Mouse (Mus musculus): ENCODE results near the gene Fam229b. TPM values are rescaled to one million over a fixed set of nuclear protein-coding genes. Genes with fewer than 3 reads are reported as not detected.

Gene Fam229b
- polyA plus RNA-seq, 1 experiment from 2014 or later, result 28.0 TPM

DNA sequence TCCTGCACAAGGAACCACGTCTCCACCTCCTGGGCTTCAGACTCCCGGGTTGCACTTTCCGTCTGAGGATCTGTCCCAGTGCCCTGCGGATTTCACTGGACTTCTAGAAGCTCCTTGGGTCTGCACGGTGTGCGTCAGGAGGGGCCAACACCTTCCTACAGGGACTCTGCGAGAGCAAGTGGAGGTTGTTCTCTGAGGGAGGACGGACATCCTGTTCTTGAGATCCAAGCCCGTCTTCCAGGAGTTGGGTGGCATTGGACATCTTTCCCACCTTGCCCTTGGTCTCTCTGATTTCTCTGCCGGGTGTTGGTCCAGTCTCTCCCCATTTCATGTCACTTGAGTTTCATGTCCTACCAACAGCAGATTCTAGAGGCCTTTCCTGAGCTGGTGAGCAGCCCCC is 30.0 kb upstream of the Fam229b start, which contains the start of gene Ccn6:
Gene Ccn6 (minus strand): TSS at position 101 of the 400 bp plus-strand sequence.
- no peak within 1 kb of the TSS for H3K9ac ChIP-seq
- no peak within 1 kb of the TSS for H3K4me3 ChIP-seq
- H3K27me3 ChIP-seq, result no peaks in the 10 kb centered on the region
- H3K9me3 ChIP-seq, result no peaks in the 10 kb centered on the region
- ATAC-seq (ENCODE audit: low FRiP score, low read depth), result no peak
- H3K36me3 ChIP-seq, result no peaks in the 10 kb centered on the region
- WGBS, result 91% methylated on average over 10 of the region's 10 CpGs
- no peak within 1 kb of the TSS for H3K27ac ChIP-seq (replicated peaks)
- no peak within 1 kb of the TSS for H3K4me2 ChIP-seq
- H3K4me1 ChIP-seq (replicated peaks), result peaks cover 20% of the 10 kb centered on the region

DNA sequence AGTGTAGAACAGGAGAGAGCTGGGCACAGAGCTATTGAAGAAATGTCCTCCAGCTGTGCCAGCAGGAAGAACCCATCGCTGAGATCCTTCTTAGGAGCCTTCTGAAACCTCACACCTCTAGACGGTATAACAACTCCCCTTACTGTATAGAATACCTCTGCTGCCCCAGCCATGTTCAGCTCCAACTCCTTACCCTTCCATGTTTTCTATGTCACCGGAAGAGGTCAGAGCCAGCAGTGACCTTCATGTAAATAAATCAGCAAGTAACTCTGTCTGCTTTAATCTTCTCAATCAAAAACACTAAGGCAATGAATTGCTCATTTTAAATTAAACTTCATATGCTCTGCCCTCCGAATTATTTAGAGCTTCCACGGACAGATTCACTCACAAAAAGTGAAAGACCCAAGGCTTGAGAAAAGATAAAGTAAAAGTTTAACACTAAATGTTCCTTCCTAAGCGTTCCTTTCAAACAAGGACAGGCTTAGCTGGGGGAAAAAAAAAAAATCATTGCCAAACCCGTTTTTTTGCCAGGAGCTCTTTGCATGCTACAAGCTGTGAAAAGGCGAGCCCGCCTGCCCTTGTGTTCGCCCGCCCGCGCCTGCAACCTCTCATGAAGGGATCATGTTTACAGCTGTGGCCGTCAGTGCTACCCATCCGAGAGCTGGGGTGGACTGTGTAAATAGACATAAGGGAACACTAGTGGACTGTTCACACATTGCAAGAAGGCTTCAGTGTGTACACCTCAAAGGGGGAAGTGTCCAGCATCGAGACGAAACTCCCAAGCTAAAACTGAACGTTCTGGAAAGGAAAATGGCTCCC is 29.2 kb upstream of the Fam229b start:
- Histone ChIP-seq H3K9me3 (no peaks in the 10 kb centered on the region), H3K4me2 (no peak overlapping the region), H3K4me3 (no peak overlapping the region), H3K27ac (replicated peaks) (no peak overlapping the region), H3K27me3 (no peaks in the 10 kb centered on the region), H3K36me3 (no peaks in the 10 kb centered on the region), H3K9ac (no peak overlapping the region), H3K4me1 (replicated peaks) (peaks cover 20% of the 10 kb centered on the region)
- WGBS, result 55% methylated on average over 18 of the region's 18 CpGs
- no peak for ATAC-seq (ENCODE audit: low FRiP score, low read depth)

DNA sequence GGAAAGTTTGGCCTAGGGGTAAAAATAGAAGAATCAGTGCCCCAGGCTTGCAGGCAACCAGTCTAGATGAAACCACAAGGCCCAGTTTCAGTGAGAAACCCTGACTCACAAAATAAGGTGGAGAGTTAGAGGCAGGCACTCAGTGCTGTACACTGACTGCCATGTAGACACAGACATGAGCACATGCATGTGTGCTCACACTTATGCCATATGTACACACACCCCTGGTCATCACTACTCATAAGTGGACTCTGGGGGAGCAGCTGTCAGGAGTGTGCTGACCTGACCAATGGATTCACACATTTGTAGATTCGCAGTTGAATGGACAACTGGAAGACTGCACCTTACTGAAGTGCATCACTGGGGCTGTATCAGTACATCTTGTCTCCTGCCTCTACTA is 27.7 kb upstream of the Fam229b start:
- no peak overlapping the region for H3K4me2 ChIP-seq
- H3K9ac ChIP-seq, result no peak overlapping the region
- no peaks in the 10 kb centered on the region for H3K9me3 ChIP-seq
- WGBS, result 100% methylated on average over 1 of the region's 1 CpGs
- H3K4me1 ChIP-seq (replicated peaks), result peaks cover 17% of the 10 kb centered on the region
- no peak for ATAC-seq (ENCODE audit: low FRiP score, low read depth)
- H3K4me3 ChIP-seq, result no peak overlapping the region
- H3K36me3 ChIP-seq, result no peaks in the 10 kb centered on the region
- H3K27me3 ChIP-seq, result no peaks in the 10 kb centered on the region
- H3K27ac ChIP-seq (replicated peaks), result no peak overlapping the region

DNA sequence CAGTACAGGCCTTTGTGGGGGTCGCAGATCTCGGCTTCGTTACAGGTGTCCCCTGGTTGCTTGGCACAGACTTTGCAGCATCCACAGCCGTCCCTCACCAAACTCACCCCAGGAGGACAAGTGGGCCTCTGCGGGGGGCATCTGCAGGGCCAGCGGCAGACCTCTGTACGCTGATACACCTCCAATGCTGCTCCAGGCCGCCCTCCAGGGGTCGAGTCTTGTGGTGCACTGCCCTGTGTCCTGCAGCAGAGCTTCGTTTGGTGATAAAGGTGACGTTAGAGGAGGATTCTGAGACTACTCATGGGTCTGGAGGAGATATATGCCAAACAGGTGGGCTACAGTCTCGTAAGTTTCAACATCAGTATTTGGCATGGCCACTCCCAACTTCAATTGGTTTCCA is 24.6 kb upstream of the Fam229b start:
- no peak overlapping the region for H3K4me2 ChIP-seq
- H3K9ac ChIP-seq, result no peak overlapping the region
- no peak for ATAC-seq (ENCODE audit: low FRiP score, low read depth)
- no peaks in the 10 kb centered on the region for H3K27me3 ChIP-seq
- no peak overlapping the region for H3K27ac ChIP-seq (replicated peaks)
- H3K9me3 ChIP-seq, result no peaks in the 10 kb centered on the region
- H3K4me1 ChIP-seq (replicated peaks), result 0 out of 2 replicates have a peak, but pooled peaks cover 3% of the 10 kb centered on the region
- 55% methylated on average over 12 of the region's 12 CpGs for WGBS
- H3K36me3 ChIP-seq, result no peaks in the 10 kb centered on the region
- H3K4me3 ChIP-seq, result no peak overlapping the region

DNA sequence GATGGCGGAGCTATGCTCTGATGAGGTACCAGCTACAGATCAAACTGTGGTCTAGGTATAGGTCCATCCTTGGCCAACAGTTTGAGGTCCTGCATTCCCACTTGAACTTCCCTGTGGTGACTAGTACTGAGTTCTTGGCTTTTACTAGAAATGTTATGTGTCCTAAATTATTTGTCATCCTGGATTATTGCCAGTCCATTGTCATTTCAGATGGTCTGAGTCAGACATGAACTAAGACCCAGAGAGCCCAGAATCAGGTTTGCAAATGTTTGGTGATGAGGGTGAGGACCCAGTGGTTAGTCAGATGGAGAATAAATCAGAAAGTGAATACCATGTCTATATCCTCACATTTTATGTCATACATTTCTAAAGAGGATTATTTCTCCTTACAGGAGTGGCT is 23.6 kb upstream of the Fam229b start:
- ATAC-seq (ENCODE audit: low FRiP score, low read depth), result no peak
- WGBS, result 100% methylated on average over 1 of the region's 1 CpGs
- Histone ChIP-seq H3K4me3 (no peak overlapping the region), H3K27ac (replicated peaks) (no peak overlapping the region), H3K9ac (no peak overlapping the region), H3K4me2 (no peak overlapping the region), H3K36me3 (no peaks in the 10 kb centered on the region), H3K4me1 (replicated peaks) (no peaks in the 10 kb centered on the region), H3K9me3 (no peaks in the 10 kb centered on the region), H3K27me3 (no peaks in the 10 kb centered on the region)

DNA sequence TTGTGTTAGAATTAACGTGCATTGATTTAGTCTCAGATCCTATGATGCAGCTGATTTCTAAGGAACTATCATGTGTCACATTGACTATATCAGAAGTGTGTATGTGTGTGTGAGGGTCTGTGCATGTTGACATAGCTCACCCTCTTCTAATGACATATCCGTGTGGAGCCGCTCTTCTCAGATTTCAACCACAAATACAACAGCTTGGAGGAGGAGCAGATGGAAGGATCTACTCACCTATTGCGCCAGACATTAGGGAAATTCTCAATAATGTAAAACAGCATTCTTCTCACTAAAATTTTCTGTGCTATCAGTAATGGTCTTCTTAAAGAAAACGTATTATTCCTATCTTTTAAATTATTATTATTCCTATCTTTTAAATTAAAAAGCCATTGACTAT is 23.0 kb upstream of the Fam229b start:
- Histone ChIP-seq H3K4me2 (no peak overlapping the region), H3K27me3 (no peaks in the 10 kb centered on the region), H3K9me3 (no peaks in the 10 kb centered on the region), H3K4me1 (replicated peaks) (no peaks in the 10 kb centered on the region), H3K36me3 (no peaks in the 10 kb centered on the region), H3K9ac (no peak overlapping the region), H3K27ac (replicated peaks) (no peak overlapping the region), H3K4me3 (no peak overlapping the region)
- WGBS, result 90% methylated on average over 5 of the region's 5 CpGs
- ATAC-seq (ENCODE audit: low FRiP score, low read depth), result no peak

DNA sequence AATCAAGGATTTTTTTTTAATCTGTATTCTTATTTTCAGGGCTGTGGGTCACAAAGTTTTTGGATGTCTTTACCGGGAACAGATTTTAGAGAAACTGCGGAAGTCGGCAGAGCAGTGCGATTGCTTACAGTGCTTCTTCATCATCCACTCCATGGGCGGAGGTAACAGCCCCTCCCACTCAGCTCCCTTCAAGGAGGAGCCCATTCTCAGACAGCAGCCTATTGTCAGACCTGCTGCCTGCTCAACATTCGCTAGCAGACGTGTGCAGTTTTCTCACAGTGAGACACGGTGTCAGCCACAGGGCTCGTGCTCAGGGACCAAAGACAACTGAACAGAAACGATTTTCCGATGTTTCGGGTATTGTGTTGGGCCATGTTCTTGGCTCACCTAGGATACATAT is 8.5 kb upstream of the Fam229b start:
- no peak overlapping the region for H3K27ac ChIP-seq (replicated peaks)
- no peak overlapping the region for H3K4me3 ChIP-seq
- no peak overlapping the region for H3K9ac ChIP-seq
- H3K4me2 ChIP-seq, result no peak overlapping the region
- H3K36me3 ChIP-seq, result peaks cover 45% of the 10 kb centered on the region
- no peak for ATAC-seq (ENCODE audit: low FRiP score, low read depth)
- no peaks in the 10 kb centered on the region for H3K27me3 ChIP-seq
- WGBS, result 48% methylated on average over 12 of the region's 12 CpGs
- no peaks in the 10 kb centered on the region for H3K4me1 ChIP-seq (replicated peaks)
- no peaks in the 10 kb centered on the region for H3K9me3 ChIP-seq

DNA sequence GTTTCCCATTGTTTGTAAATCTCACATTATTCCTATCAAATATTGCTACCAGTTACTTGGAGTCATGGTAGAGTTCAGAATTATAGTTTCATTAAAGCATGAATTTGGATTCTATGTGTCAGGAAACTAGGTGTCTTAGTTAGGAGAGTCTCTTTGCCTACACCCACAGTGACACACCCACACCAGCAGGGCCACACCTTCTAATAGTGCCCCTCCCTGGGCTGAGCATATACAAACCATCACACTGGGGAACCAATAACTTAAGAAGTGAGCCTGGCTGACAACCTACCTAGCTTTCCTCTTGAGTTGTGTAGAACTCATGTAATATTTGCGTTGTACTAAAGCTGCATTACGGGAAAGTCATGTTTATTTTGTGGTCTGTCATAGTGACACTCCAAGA is 7.7 kb upstream of the Fam229b start:
- H3K36me3 ChIP-seq, result peaks cover 42% of the 10 kb centered on the region
- no peak overlapping the region for H3K4me2 ChIP-seq
- WGBS, result 90% methylated on average over 2 of the region's 2 CpGs
- H3K9ac ChIP-seq, result no peak overlapping the region
- 0 out of 2 replicates have a peak, but pooled peaks cover under 1% of the 10 kb centered on the region for H3K4me1 ChIP-seq (replicated peaks)
- H3K27ac ChIP-seq (replicated peaks), result no peak overlapping the region
- ATAC-seq (ENCODE audit: low FRiP score, low read depth), result no peak
- no peaks in the 10 kb centered on the region for H3K27me3 ChIP-seq
- H3K4me3 ChIP-seq, result no peak overlapping the region
- no peaks in the 10 kb centered on the region for H3K9me3 ChIP-seq

DNA sequence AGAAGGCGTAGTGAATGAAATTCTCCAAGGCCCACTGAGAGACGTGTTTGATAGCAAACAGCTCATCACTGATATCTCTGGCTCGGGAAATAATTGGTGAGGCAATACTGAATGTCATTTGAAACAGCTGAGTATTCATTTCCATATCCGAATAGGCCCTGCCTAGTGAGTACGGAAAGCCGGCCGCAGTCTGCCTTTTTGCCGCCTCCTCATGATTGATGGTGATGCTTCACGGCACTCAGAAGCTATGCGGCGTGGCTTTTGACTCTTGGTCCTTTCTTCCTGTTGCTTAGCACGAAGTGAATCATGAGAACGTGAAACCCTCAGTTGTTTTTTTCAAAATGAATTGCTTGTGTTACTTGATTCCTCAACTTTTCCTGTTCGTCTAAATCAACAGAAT is 7.1 kb upstream of the Fam229b start:
- H3K4me1 ChIP-seq (replicated peaks), result 0 out of 2 replicates have a peak, but pooled peaks cover 2% of the 10 kb centered on the region
- H3K4me3 ChIP-seq, result no peak overlapping the region
- WGBS, result 37% methylated on average over 14 of the region's 14 CpGs
- H3K36me3 ChIP-seq, result peaks cover 37% of the 10 kb centered on the region
- ATAC-seq (ENCODE audit: low FRiP score, low read depth), result no peak
- no peak overlapping the region for H3K27ac ChIP-seq (replicated peaks)
- no peak overlapping the region for H3K4me2 ChIP-seq
- H3K27me3 ChIP-seq, result no peaks in the 10 kb centered on the region
- H3K9me3 ChIP-seq, result no peaks in the 10 kb centered on the region
- no peak overlapping the region for H3K9ac ChIP-seq

DNA sequence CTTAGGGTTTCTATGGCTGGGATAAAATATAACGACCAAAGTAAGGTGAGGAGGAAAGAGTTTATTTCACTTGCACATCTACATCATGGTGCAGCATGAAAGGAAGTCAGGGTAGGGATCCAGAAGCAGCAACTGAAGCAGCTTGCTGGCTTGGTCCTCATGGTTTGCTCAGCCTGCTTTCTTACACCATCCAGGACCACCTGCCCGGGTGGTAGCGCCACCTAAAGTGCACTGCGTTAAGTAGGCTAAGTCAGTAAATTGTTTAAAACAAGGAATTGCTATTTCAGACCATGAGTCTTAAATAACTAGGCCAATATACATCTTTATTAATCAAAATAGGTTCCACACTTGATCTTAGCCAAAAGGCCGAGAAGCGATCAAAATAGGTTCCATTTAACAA is 5.0 kb upstream of the Fam229b start:
- no peaks in the 10 kb centered on the region for H3K9me3 ChIP-seq
- H3K4me2 ChIP-seq, result no peak overlapping the region
- H3K4me1 ChIP-seq (replicated peaks), result peaks cover 12% of the 10 kb centered on the region
- H3K27ac ChIP-seq (replicated peaks), result no peak overlapping the region
- no peak overlapping the region for H3K9ac ChIP-seq
- no peaks in the 10 kb centered on the region for H3K27me3 ChIP-seq
- peaks cover 22% of the 10 kb centered on the region for H3K36me3 ChIP-seq
- 89% methylated on average over 6 of the region's 6 CpGs for WGBS
- H3K4me3 ChIP-seq, result no peak overlapping the region
- no peak for ATAC-seq (ENCODE audit: low FRiP score, low read depth)

DNA sequence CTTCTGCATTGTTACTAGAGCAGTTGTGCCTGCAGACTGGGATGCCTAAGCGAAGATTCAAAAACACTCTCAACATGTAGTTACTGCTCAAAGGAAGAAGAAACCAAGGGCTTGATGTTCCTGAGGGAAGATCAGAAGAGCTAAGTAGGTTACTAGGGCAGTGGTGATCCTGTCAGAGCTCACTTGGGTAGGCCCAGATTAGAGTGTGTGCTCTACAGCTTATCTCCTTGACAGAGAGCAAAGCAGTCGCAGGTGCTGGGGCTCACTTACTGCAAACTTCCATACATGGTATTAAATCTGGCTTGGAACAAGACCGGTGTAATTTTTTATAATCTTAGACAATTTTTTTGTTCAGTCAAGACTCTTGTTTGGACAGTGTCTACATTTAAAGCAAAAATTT is 4.1 kb upstream of the Fam229b start:
- Histone ChIP-seq H3K9me3 (no peaks in the 10 kb centered on the region), H3K9ac (no peak overlapping the region), H3K4me2 (no peak overlapping the region), H3K4me3 (no peak overlapping the region), H3K27ac (replicated peaks) (no peak overlapping the region), H3K4me1 (replicated peaks) (peaks cover 18% of the 10 kb centered on the region), H3K36me3 (peaks cover 19% of the 10 kb centered on the region), H3K27me3 (no peaks in the 10 kb centered on the region)
- 95% methylated on average over 3 of the region's 3 CpGs for WGBS
- ATAC-seq (ENCODE audit: low FRiP score, low read depth), result no peak

DNA sequence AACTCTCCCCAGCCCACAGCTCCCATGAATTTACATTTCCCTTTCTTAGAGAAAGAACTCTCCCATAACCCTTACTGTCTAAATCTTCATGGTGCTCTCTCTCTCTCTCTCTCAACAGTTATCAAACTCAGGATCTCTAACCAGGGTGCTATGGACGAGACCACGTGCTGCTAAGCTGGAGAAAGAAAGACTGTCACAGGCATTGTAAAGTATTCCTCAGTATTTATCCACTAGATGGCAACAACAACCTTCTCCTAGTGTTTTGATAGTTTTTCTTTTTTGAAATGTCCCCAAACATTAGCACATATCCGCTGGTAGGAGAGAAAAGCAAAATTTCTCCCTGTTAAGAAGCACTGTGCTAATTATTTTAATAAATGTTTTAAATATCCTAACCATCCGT is 12.3 kb downstream of the Fam229b start:
- no peak overlapping the region for H3K4me3 ChIP-seq
- H3K36me3 ChIP-seq, result 0 out of 2 replicates have a peak, but pooled peaks cover 9% of the 10 kb centered on the region
- no peak overlapping the region for H3K27ac ChIP-seq (replicated peaks)
- 0 out of 2 replicates have a peak, but pooled peaks cover 2% of the 10 kb centered on the region for H3K4me1 ChIP-seq (replicated peaks)
- H3K27me3 ChIP-seq, result no peaks in the 10 kb centered on the region
- ATAC-seq (ENCODE audit: low FRiP score, low read depth), result peak; percentile 65; the same call in 1 of the 2 replicates
- WGBS, result 37% methylated on average over 4 of the region's 4 CpGs
- no peak overlapping the region for H3K9ac ChIP-seq
- H3K9me3 ChIP-seq, result no peaks in the 10 kb centered on the region
- no peak overlapping the region for H3K4me2 ChIP-seq

DNA sequence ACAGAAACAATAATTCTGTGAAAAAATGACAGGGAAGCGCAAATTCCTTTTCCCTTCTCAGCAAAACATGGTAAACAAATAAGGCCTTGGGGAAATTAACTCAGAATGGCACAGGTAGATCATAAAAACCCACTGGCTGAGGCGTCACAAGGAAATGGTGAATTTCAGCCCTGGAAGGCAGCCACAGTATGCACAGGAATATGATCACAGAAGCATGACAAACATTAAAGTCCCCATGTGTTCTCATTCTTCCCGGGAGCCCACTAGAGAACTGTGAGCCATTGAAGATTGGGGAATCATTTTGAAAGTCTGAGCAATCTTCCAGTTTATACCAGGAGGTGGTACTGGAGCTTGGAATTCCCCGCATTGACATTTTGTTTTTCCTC is 24.2 kb downstream of the Fam229b start:
- H3K4me1 ChIP-seq (replicated peaks), result peaks cover 8% of the 10 kb centered on the region
- peak overlapping the region; percentile 66 for H3K27ac ChIP-seq (replicated peaks)
- no peak overlapping the region for H3K4me2 ChIP-seq
- H3K9me3 ChIP-seq, result no peaks in the 10 kb centered on the region
- no peaks in the 10 kb centered on the region for H3K27me3 ChIP-seq
- no peaks in the 10 kb centered on the region for H3K36me3 ChIP-seq
- H3K9ac ChIP-seq, result no peak overlapping the region
- 46% methylated on average over 4 of the region's 4 CpGs for WGBS
- ATAC-seq (ENCODE audit: low FRiP score, low read depth), result peak; percentile 36; the same call in 1 of the 2 replicates
- no peak overlapping the region for H3K4me3 ChIP-seq

Data from hindbrain, embryonic 15.5 days (tissue).